Mouse (Mus musculus) CD4-positive, CD25-positive, alpha-beta regulatory T cell, adult 9 weeks (primary cell): ENCODE results near the gene Gm21746. TPM values are rescaled to one million over a fixed set of nuclear protein-coding genes. Genes with fewer than 3 reads are reported as not detected.

Source experiments
- polyA plus RNA-seq: library from polyadenylated mRNA; unstranded; fragments of 100-300 nt; shearing (Covaris generic); gene quantifications from one replicate; pipeline ENCODE4 v1.2.1, GENCODE M21; 2017

Gm21746 gene
- polyA plus RNA-seq = not detected

DNA sequence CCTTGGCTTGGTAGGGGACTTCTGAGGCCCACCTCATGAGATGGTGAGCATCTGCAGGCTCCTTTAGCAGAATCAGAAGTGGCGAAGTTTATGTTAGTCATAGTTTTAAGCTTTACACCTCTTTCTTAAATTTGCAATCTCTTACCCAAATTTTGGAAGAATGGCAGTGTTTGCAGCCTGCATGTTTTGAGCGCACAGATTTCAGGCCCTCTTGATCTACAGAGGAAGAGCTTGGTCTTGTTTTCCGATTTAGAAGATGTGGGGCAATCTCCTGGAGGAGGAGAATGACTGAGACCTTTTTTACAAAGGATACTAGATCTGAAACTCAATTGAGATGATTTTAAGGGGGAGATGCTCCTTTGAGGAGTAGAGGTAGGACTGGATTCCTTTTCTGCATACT, at the start of gene Gm21746:
Gene Gm21746, minus strand, starts transcription at position 101 of the 400 bp plus-strand sequence.

DNA sequence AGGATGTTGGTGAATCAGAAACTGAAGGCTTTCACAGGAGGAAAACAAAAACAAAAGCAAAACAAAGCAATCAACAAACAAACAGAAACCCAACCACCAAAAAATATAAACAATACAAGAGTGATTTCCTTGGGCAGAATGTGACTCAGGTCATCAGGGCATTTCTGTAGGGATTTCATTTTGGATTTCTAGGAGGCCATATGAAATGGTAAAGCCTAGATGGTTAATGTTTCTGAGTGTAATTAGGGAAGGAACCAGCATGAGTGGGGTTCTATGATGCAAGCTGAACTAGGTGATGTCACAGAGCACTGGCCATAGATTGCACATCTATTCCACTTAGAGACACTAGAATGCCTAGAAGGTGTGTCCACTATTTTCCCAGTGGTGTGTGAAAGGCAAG, 29.0 kb upstream of the Gm21746 start, which contains the start of gene Gm20873:
Gene Gm20873, plus strand, starts transcription at position 301 of the 400 bp plus-strand sequence.

Other genes with a start within 250 kb of the Gm21746 start
- gene Gm20873, start 29.1 kb upstream of the Gm21746 start, polyA plus RNA-seq = not detected